Mouse (Mus musculus): Measurements from ENCODE around the gene Mta2. TPM values are rescaled to one million over a fixed set of nuclear protein-coding genes. Genes with fewer than 3 reads are reported as not detected.
"Not testable (repeated sequence)": the region's sequence is repeated elsewhere in the genome, so short reads cannot be mapped to it uniquely, and the experiment has no call there.

The Mta2 gene
- 83.6 and 88.0 TPM in 2 replicates for polyA plus RNA-seq (2015; fragmentation: Nextera tagmentation; extraction: Ambion mirVana)

DNA sequence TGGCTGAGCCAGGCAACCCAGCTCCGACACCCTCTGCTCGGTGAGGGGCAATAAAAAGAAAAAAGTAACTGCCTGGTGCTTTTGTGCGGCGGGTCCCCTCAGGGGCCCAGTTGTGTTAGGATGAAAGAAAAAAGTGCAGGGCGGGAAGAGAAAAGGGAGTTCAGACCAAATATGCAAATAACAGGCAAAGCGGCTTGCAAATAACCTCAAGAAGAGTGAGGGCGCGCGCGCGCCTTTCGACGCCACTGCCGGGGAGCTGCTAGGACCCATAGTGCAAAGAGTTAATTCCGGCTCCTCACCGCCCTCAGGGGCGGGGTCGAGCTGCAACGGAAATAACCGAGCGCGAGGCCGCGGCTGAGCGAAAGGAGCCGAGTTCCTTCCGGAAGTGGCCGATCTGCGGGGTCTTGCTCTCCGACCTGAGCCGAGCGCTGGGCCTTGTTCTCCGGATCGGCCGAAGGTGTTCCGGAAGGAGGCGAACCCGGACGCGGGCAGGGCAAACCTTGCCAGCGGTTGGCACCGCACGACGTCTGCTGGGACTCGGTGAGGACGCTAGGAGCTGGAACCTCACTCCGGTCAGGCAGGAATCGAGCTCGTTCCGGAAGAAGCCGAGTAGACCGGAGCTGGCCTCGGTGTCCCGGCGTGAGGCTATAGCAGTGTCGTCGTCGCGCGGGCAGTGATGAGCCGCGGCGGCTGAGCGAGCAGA, at the start of gene Mta2:
TSS of gene Mta2 (plus strand) at position 361 of the 703 bp plus-strand sequence.
- Histone ChIP-seq H3K27ac (replicated peaks) (peak within 1 kb of the TSS; percentile 98), H3K4me2 (peak within 1 kb of the TSS; percentile 82), H3K36me3 (peaks cover 58% of the 10 kb centered on the region), H3K9me3 (no peaks in the 10 kb centered on the region), H3K4me1 (peaks cover 39% of the 10 kb centered on the region), H3K9ac (peak within 1 kb of the TSS; percentile 98), H3K4me3 (peak within 1 kb of the TSS; percentile 92), H3K27me3 (replicated peaks) (no peaks in the 10 kb centered on the region)
- ATAC-seq (ENCODE audit: extremely low read depth, insufficient number of reproducible peaks, low FRiP score, low TSS enrichment) = peak; percentile 78
- WGBS = under 1% methylated on average over 64 of the region's 64 CpGs

DNA sequence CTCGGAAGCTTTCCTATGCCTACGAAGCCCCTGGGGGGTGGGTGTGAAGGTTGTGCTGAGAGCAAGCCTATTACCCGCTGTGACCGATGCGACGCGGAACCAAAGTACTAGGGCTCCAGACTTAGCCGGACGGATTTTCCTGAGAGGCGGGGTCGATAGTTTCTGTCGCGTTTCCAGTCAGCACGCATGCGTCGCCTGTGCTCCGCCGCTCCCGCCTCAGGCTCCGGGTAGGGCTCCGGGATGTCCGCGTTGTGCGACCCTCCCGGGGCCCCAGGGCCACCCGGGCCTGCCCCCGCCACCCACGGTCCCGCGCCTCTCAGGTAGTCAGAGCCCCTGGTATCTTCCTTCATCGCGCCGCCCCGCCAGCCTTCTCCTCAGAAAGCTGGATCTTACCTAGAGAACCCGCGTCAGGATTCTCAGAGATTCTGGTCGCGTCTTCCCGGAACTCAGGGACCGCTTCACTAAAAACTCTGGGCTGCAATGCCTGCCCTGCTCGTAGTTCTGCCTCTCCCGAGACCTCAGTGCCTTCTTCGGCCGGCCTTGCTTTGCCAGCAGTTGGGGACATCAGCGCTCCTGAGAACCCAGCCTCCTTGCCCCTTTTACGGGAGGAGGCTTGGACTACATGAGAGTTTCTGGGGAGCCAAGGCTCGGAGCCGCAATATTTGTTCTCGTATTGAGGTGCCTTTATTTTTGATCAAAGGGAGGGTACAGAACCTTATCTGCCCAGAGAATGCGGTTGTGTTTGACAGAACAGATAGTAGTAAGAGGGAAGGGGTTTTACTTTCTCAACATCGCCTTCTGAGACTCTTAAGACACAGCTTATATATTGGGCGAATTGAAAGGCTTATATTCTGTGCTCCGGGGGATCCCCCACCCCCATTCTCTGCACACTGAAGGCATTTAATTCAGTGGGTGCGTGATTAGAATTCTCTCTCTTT, 48.6 kb upstream of the Mta2 start, which contains the start of gene Ints5:
TSS of gene Ints5 (plus strand) at position 177 of the 938 bp plus-strand sequence.
- Histone ChIP-seq H3K4me3 (peak within 1 kb of the TSS; percentile 92), H3K9ac (peak within 1 kb of the TSS; percentile 97), H3K4me1 (peaks cover 37% of the 10 kb centered on the region), H3K36me3 (peaks cover 43% of the 10 kb centered on the region), H3K27ac (replicated peaks) (peak within 1 kb of the TSS; percentile 91), H3K9me3 (no peaks in the 10 kb centered on the region), H3K27me3 (replicated peaks) (no peaks in the 10 kb centered on the region), H3K4me2 (peak within 1 kb of the TSS; percentile 94)
- WGBS = 1% methylated on average over 54 of the region's 54 CpGs
- ATAC-seq (ENCODE audit: extremely low read depth, insufficient number of reproducible peaks, low FRiP score, low TSS enrichment) = peak; percentile 13; the same call in 1 of the 2 replicates

GRCm38 (mm10) chr19:8895397-8895960, 46.2 kb upstream of the Mta2 start:
- Histone ChIP-seq H3K27me3 (replicated peaks) (no peaks in the 10 kb centered on the region), H3K27ac (replicated peaks) (no peak overlapping the region), H3K4me1 (peaks cover 40% of the 10 kb centered on the region), H3K9ac (0 out of 2 replicates have a peak overlapping the region, but pooled peaks have one; percentile 96), H3K4me2 (no peak overlapping the region), H3K4me3 (no peak overlapping the region), H3K9me3 (no peaks in the 10 kb centered on the region), H3K36me3 (peaks cover 39% of the 10 kb centered on the region)
- WGBS = 86% methylated on average over 9 of the region's 9 CpGs
- no peak for ATAC-seq (ENCODE audit: extremely low read depth, insufficient number of reproducible peaks, low FRiP score, low TSS enrichment)

DNA sequence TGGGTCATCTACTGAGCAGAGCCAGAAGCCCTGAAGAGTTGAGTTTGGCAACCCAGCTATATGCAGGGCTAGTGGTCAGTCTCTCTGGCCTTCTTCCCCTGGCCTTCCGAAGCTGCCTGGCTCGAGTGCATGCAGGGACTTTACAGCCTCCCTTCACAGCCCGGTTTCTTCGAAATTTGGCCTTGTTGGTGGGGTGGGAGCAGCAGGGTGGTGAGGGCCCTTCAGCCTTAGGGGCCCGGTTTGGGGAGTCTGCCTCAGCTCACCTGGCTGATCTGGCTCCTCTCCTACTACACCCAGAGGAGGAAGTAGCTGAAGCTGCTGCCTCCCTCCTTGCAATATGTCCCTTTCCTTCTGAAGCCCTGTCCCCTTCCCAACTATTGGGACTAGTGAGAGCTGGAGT, 45.4 kb upstream of the Mta2 start:
- WGBS = 87% methylated on average over 5 of the region's 5 CpGs

DNA sequence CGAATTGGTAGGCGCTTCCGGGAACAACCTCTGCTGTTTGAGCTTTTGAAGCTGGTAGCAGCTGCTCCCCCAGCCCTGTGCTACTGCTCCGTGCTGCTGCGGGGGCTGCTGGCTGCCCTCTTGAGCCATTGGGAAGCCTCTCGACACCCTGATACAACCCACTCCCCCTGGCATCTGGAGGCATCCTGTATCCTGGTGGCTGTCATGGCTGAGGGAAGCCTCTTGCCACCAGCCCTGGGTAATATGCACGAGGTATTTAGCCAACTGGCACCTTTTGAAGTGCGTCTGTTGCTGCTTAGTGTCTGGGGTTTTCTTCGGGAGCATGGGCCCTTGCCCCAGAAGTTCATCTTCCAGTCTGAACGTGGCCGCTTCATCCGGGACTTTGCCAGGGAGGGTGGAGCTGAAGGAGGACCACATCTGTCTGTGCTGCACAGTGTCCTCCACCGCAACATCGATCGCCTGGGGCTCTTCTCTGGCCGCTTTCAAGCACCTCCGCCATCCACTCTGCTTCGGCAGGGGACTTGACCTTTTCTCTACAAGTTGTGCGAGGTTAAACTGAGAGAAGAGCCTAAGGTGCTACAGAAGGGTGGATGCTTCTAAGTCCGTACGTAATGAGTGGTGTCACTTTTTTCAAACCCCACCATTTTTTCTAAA, 44.3 kb upstream of the Mta2 start:
- 26% methylated on average over 21 of the region's 21 CpGs for WGBS
- H3K27ac ChIP-seq (replicated peaks) = peak overlapping the region; percentile 89

More for the DNA sequence above, 45.4 kb upstream of the Mta2 start:
- not testable (repeated sequence) for H3K4me3 ChIP-seq; H3K27me3 ChIP-seq (replicated peaks); ATAC-seq (ENCODE audit: extremely low read depth, insufficient number of reproducible peaks, low FRiP score, low TSS enrichment); H3K4me2 ChIP-seq; H3K27ac ChIP-seq (replicated peaks); H3K9me3 ChIP-seq
- Histone ChIP-seq H3K36me3 (peaks cover 31% of the 10 kb centered on the region), H3K9ac (peak overlapping the region; percentile 96), H3K4me1 (peaks cover 40% of the 10 kb centered on the region)

GRCm38 (mm10) chr19:8897865-8898495, 43.7 kb upstream of the Mta2 start, which contains the start of gene Ganab:
Ganab (plus strand) TSS chr19:8898071.
- H3K36me3 ChIP-seq = peaks cover 41% of the 10 kb centered on the region
- H3K4me3 ChIP-seq = peak within 1 kb of the TSS; percentile 97
- H3K4me2 ChIP-seq = peak within 1 kb of the TSS; percentile 83
- under 1% methylated on average over 53 of the region's 53 CpGs for WGBS
- no peaks in the 10 kb centered on the region for H3K9me3 ChIP-seq
- peak within 1 kb of the TSS; percentile 89 for H3K27ac ChIP-seq (replicated peaks)
- peaks cover 35% of the 10 kb centered on the region for H3K4me1 ChIP-seq
- no peaks in the 10 kb centered on the region for H3K27me3 ChIP-seq (replicated peaks)
- H3K9ac ChIP-seq = peak within 1 kb of the TSS; percentile 96
- peak; percentile 93 for ATAC-seq (ENCODE audit: extremely low read depth, insufficient number of reproducible peaks, low FRiP score, low TSS enrichment)

More for the DNA sequence above, 44.3 kb upstream of the Mta2 start:
- Histone ChIP-seq H3K4me1 (peaks cover 38% of the 10 kb centered on the region), H3K9ac (peak overlapping the region; percentile 96), H3K36me3 (peaks cover 36% of the 10 kb centered on the region), H3K4me2 (peak overlapping the region; percentile 83), H3K4me3 (peak overlapping the region; percentile 97)
- H3K9me3 ChIP-seq; ATAC-seq (ENCODE audit: extremely low read depth, insufficient number of reproducible peaks, low FRiP score, low TSS enrichment); H3K27me3 ChIP-seq (replicated peaks): not testable (repeated sequence)

DNA sequence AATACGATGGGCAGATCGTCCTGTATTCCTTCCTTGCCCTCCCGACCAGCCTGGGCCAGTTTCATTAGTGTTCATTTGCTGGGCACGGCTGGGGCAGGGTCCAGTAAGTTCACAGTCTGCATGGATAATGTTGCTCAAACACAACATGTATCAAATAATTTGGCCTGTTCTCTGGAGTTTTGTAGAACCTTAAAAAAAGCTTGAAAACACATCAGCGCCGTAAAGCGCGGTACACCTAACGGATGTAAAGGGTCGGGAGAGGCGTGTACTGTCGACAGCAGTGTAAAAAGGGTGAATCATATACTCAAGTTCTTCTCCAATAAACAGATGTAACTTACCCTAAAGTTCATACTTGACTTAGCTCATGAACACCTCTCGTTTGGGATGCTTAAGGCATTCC, 43.1 kb upstream of the Mta2 start:
- no peaks in the 10 kb centered on the region for H3K9me3 ChIP-seq
- H3K4me1 ChIP-seq = peaks cover 31% of the 10 kb centered on the region
- 8% methylated on average over 13 of the region's 13 CpGs for WGBS
- peak overlapping the region; percentile 89 for H3K27ac ChIP-seq (replicated peaks)
- no peaks in the 10 kb centered on the region for H3K27me3 ChIP-seq (replicated peaks)
- peak overlapping the region; percentile 97 for H3K4me3 ChIP-seq
- peak overlapping the region; percentile 96 for H3K9ac ChIP-seq
- ATAC-seq (ENCODE audit: extremely low read depth, insufficient number of reproducible peaks, low FRiP score, low TSS enrichment) = 0 out of 2 replicates have a peak, but pooled peaks have one; percentile 0
- peaks cover 47% of the 10 kb centered on the region for H3K36me3 ChIP-seq
- H3K4me2 ChIP-seq = peak overlapping the region; percentile 83

DNA sequence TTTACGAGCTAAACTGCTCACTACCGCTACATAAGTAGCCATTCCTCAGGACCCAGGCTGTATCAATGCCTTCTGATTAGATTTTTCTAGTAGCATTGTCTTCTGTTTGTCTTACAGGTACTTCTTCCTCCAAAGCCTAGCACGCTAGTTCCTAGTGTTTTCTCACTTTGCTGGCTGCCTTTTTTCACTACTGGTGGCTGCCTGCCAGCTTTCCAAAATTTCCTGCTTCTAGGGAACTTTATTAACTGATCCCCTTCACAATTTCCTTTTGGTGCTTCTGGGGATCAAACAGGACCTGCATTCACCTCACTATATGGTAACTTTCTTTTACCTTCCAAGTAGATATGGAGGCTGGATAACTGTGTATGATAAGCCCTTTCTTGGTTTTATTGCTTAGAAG, 42.6 kb upstream of the Mta2 start:
- WGBS = 39% methylated on average over 3 of the region's 3 CpGs
- ATAC-seq (ENCODE audit: extremely low read depth, insufficient number of reproducible peaks, low FRiP score, low TSS enrichment) = no peak
- H3K36me3 ChIP-seq = peaks cover 52% of the 10 kb centered on the region

GRCm38 (mm10) chr19:8903412-8903811, 38.3 kb upstream of the Mta2 start:
- WGBS = 90% methylated on average over 5 of the region's 5 CpGs

More for the DNA sequence above, 42.6 kb upstream of the Mta2 start:
- Histone ChIP-seq H3K27ac (replicated peaks) (0 out of 2 replicates have a peak overlapping the region, but pooled peaks have one; percentile 89), H3K9ac (peak overlapping the region; percentile 96), H3K4me2 (peak overlapping the region; percentile 83), H3K9me3 (no peaks in the 10 kb centered on the region), H3K4me3 (peak overlapping the region; percentile 97), H3K4me1 (peaks cover 26% of the 10 kb centered on the region), H3K27me3 (replicated peaks) (no peaks in the 10 kb centered on the region)

DNA sequence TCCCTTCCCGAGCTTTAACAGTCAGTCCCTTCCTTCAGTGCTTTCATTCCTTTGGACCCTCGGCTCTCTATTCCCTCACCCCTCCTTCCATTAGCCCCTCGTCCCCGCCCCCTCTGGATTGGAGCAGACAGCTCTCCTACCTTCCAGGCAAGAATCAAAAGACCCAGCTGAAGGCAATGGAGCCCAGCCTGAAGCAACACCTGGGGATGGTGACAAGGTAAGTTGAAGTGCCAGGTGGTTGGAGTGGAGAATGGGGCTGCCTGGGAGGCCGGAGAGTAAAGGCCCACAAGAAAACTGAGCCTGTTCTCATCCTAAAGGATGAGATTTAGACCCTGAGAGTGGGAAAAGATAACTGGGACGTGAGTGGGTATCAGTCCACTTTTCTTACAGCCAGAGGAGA, 33.1 kb upstream of the Mta2 start:
- Histone ChIP-seq H3K27ac (replicated peaks) (no peak overlapping the region), H3K9me3 (no peaks in the 10 kb centered on the region), H3K36me3 (peaks cover 98% of the 10 kb centered on the region), H3K27me3 (replicated peaks) (no peaks in the 10 kb centered on the region), H3K4me1 (no peaks in the 10 kb centered on the region), H3K9ac (no peak overlapping the region), H3K4me2 (no peak overlapping the region), H3K4me3 (no peak overlapping the region)
- no peak for ATAC-seq (ENCODE audit: extremely low read depth, insufficient number of reproducible peaks, low FRiP score, low TSS enrichment)
- 89% methylated on average over 6 of the region's 6 CpGs for WGBS

More at GRCm38 (mm10) chr19:8903412-8903811, 38.3 kb upstream of the Mta2 start:
- no peak overlapping the region for H3K27ac ChIP-seq (replicated peaks)
- ATAC-seq (ENCODE audit: extremely low read depth, insufficient number of reproducible peaks, low FRiP score, low TSS enrichment) = no peak
- peaks cover 66% of the 10 kb centered on the region for H3K36me3 ChIP-seq
- no peak overlapping the region for H3K4me2 ChIP-seq
- no peaks in the 10 kb centered on the region for H3K27me3 ChIP-seq (replicated peaks)
- H3K4me1 ChIP-seq = peaks cover 11% of the 10 kb centered on the region
- no peaks in the 10 kb centered on the region for H3K9me3 ChIP-seq
- no peak overlapping the region for H3K4me3 ChIP-seq
- no peak overlapping the region for H3K9ac ChIP-seq
